Mouse (Mus musculus) spleen, postnatal 10 days (tissue): ENCODE results near the gene Prcc.
"Not testable (repeated sequence)": the region's sequence is repeated elsewhere in the genome, so short reads cannot be mapped to it uniquely, and the experiment has no call there.

Source experiments
- DNase-seq, 2 experiments: peaks; one replicate each; pipeline ENCODE4 v3.0.0; 2021 to 2022; ENCODE audit warnings: low spot score in 2 of 2

The Prcc gene

GRCm38 (mm10) chr3:87905880-87906485 is 20.6 kb upstream of the Prcc start, which contains the start of gene Hdgf:
TSS of gene Hdgf (plus strand) at chr3:87906321.
- DNase-seq, result peak; percentile 87 to 95

GRCm38 (mm10) chr3:87903821-87904220 is 18.4 kb upstream of the Prcc start:
- DNase-seq, result no peak

DNA sequence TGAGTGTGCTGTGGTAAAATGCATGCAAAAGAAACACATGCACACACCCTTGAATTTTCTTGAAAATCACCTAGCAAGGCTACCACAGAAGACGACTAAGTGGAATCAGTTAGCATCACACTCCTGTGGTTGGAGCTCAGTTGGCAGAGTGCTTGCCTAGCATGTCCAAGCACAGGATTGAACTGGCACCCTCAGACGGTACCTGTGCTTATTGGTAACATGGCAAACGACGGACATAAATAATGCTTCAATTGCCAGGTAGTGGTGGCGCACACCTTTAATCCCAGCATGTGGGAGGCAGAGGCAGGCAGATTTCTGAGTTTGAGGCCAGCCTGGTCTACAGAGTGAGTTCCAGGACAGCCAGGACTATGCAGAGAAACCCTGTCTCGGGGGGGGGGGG is 16.6 kb upstream of the Prcc start:
- DNase-seq, result not testable (repeated sequence)

GRCm38 (mm10) chr3:87901036-87901624 is 15.7 kb upstream of the Prcc start:
- peak in 1 of 2 experiments; percentile 65 for DNase-seq

DNA sequence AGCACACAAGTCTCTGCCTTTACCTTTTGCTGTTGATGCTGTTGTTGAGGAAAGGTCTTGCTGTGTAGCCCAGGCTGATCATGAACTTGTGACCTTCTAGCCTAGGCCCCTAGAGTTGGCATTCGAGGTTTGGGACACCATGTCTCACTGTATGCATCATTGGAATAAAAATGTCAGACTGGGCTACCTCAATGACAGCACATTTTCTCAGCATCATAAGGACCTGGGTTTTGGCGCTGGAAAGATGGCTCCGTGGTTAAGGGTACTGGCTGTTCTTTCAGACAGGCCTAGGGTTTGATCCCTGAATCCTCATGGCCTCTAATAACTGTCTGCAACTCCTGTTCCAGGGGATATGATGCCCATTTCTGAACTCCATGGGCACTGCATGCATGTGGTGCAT is 14.4 kb upstream of the Prcc start:
- no peak for DNase-seq

DNA sequence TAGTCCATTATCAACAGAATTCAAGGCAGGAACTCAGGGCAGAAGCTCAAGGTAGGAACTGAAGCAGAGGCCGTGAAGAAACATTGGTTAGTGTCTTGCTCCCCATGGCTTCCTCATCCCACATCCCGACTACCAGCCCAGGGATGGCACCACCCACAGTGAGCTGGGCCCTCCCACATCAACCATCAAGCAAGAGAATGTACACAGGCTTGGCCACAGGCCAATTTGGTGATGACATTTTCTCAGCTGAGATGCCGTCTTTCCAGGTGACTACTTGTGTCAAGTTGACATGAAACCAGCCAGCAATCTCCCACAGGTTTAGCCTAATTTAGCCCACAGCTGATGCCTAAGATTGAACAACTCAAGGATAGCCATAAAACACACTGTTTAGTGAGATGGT is 13.9 kb upstream of the Prcc start:
- DNase-seq, result peak in 1 of 2 experiments; percentile 52

- no peak for DNase-seq
Observed at GRCm38 (mm10) chr3:87893367-87893905, 8.0 kb upstream of the Prcc start.

- no peak for DNase-seq
Observed at GRCm38 (mm10) chr3:87891481-87891880, 6.1 kb upstream of the Prcc start.

- DNase-seq, result not testable (repeated sequence)
Observed at GRCm38 (mm10) chr3:87887400-87887799, 2.0 kb upstream of the Prcc start.

GRCm38 (mm10) chr3:87886416-87886815 is 1.0 kb upstream of the Prcc start:
- DNase-seq, result no peak

GRCm38 (mm10) chr3:87886004-87886365 is 577 bp upstream of the Prcc start:
- peak; percentile 63 to 67 for DNase-seq

DNA sequence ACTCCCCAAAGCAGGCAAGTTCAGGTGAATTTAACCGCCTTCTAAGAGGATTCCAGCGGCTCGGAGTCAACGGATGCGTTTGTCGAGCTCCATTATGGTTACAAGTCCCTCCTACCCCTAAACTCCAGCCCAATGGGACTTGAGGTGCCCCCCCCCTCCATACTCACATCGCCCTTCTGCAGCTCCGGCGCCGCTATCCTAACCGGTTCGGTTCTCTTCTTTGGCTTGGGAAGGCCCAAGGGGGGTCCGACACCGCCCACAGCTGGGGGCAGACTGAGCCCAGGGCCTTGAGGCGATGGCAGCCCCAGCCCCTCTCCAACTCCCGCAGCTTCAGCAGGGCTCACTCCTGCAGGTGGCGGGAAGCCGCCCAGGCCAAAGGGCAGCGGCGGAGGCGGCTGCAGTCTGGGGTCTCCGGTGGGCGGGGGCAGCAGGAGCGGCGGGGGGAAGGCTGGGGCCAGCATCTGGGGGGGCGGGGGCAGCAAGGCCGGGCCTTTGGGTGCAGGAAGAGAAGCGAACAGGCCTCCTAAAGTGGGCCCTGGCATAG is 628 bp downstream of the Prcc start:
- DNase-seq, result peak; percentile 55 to 57

DNA sequence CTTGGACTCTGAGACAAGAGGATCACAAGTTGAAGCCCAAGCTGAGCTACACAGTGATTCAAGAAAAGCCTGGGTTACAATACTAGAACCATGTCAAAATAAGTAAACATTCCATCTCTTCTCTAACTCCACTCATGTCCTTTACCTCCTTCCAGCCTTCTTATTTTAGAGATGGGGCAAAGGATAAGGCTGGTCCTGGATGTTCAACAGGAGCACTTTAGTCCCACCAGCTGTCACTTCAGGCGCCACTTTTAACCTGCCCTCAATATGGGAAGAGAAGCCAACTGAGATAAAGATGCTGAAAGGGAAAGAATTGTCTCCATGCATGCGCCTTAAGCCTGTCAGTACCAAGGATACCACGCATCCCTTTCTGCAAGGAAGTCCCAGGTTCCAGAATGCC is 1.1 kb downstream of the Prcc start:
- DNase-seq, result peak in 1 of 2 experiments; percentile 20

DNA sequence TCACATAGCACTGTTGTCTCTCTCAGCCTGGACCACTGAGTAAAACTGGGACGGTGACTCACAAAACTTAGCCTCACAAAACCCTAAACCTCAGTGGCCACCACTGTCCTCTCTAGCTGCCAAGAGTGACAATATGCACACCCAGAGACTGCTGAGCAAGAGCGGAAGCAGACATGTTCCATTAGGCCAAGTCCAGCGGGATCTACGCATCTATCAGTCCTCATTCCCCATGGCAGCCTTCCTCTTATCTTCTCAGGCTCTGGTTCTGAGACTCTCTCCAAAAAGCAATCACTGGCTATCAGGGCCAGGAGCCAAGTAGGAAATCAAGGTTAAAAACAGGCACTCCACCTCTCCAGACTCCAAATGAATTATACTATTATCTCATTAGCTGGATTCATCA is 7.7 kb downstream of the Prcc start:
- no peak for DNase-seq

DNA sequence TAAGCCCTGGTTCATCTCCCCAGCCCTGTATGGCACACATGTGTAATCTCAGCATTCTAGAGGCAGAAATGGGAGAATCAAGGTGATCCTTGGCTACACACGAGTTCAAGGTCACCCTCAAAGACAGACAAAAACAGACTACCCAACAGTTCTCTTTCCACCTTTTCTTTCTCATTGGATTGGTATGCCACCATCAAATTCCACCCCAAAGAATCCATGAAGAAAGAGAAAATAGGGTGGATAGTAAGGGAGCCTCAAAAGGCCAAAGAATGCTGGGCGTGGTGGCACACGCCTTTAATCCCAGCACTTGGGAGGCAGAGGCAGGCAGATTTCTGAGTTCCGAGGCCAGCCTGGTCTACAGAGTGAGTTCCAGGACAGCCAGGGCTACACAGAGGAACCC is 21.3 kb downstream of the Prcc start:
- DNase-seq, result not testable (repeated sequence)

- peak; percentile 39 to 74 for DNase-seq
Observed at GRCm38 (mm10) chr3:87859813-87860212, 25.6 kb downstream of the Prcc start.

DNA sequence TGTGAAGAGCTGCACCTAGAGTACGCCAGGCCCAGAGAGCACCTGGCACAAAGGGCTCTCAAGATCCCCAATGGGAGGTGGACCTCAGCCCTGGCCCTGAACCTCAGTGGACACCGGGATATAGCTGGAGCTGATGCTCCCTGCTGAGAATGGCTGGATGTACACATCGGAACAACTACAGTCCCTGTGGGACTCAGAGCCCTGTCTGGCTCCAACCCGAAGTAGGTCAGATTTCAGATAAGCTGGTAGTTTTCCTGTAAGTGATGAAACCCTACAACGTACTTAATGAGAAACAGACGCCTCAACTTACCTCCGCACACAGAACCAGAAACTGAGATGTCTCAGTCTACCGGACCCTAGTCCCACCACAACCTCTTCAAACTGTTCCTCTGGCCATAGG is 27.7 kb downstream of the Prcc start:
- no peak for DNase-seq

- DNase-seq, result no peak
Observed at GRCm38 (mm10) chr3:87855936-87856335, 29.5 kb downstream of the Prcc start.

- DNase-seq, result no peak
Observed at GRCm38 (mm10) chr3:87854795-87855568, 30.4 kb downstream of the Prcc start.

GRCm38 (mm10) chr3:87849117-87849516 is 36.3 kb downstream of the Prcc start:
- no peak for DNase-seq

- DNase-seq, result no peak
Observed at GRCm38 (mm10) chr3:87847680-87848079, 37.7 kb downstream of the Prcc start.

- peak; percentile 19 to 27 for DNase-seq
Observed at GRCm38 (mm10) chr3:87846650-87847110, 38.7 kb downstream of the Prcc start, which contains the start of gene Sh2d2a. TSS of gene Sh2d2a (plus strand) at chr3:87846755.
